Mouse (Mus musculus) cerebellum, postnatal 4 days (tissue): ENCODE measurements around the gene Rabggtb.

Source experiments
- DNase-seq, 2 experiments: peaks; one replicate each; pipeline ENCODE4 v3.0.0; 2022; ENCODE audit warnings: low spot score in 2 of 2, mixed read lengths in 1 of 2

Rabggtb gene

DNA sequence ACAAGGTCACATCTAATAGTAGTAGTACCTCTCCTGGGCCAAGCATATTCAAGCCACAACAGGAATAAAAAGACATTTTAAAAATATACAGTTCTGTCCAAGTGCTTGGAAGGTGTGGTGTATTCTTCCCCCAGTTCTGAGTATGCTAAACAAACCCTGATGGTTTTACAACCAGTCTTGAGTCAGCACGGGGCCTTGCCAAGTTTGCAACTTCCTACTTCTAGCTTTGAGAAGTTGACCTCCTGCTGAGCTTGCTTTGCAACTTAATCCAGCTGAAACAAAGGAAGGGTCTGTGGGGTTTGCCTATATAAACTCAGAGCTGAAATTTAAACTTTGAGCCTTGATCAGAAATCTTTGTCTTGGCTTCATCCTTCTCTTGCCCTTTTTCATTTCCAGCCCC is 4.4 kb upstream of the Rabggtb start:
- no peak for DNase-seq

DNA sequence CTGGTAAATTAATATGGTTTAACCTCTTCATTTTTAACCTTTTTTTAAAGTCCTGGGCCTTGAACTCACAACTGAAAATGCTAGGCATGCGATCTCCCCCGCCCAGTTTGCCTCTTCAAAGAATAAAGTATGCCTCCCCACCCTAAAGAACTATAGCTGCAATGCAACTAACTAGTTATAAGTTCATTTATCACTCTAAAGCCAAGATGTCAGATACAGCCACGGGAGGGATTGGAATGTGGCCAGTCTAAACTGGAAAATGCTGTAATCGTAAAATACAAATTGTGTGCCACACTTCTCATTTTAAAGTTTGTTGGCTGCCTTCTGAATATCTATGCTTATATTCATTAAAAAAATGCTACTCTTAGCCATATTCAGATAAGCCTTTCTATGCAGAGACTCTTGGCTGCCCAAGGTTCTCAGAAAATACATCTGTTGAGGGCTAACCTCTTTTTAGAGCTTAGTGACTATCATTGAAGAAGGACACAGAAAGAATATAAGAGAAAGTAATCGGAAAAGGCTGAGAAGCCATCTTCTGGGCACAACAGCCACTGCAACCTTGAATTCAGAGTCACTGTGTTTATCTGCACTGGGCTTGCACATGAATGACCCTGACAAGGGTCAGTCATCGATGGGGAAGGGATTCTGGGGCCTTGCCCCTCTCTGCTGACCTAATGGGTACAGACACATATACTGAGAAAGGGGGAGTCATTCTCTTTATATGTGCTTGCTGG is 868 bp upstream of the Rabggtb start:
- DNase-seq: no peak

DNA sequence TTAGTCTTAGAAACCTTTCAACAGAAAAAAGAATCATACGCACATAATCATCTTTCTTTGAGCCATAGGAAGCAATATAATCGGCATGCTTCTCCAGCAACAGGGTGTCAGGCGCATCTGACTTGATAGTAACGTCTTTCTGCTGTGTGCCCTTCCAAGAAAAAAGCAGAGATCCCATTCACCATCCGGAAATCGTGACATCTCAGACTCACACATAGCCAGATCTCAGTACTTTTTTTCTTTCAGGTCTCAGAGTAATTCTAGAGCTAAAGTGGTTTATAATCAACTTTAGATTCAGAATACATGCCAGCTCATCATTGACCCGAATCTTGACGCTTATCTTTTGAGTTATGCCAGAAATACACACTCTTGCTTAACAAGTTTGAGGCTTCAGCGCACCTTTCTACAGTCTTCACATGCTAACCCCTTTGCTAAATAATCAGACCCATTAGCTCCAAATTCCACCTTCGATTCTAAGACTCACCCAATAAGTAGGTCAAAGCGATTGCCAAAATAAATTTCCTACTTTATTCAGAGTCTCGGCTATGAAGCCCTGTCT is 848 bp downstream of the Rabggtb start:
- DNase-seq: no peak

DNA sequence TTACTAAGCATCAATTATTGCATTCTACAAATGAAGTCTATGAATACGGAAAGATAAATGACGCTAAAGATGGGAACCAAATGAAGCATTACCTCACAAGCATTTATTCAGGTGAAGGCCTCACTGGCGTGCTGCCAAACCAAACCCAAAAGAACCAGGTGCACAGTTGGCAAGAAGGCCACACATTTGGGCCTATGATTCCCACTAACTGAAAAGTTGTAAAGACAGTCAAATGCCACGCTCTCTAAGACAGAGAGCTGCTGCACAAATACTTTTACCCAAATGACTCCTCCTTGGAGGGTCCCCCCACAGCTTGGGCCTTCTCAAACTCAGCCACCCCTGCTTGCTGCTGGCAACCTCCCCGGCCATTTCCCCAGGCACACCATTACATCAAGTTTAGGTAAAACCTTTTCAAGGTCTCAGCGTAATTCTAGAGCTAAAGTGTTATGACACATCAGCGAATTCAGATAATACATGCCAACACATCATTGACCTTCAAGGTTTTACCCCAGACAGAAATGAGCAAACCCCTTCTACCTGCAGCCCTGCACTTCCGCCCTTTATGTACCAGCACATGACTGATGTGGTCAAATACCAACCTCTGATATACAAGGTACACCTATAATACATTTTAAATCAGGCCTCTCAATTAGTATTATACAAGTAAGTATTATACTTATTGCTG is 1.5 kb downstream of the Rabggtb start:
- DNase-seq: no peak

DNA sequence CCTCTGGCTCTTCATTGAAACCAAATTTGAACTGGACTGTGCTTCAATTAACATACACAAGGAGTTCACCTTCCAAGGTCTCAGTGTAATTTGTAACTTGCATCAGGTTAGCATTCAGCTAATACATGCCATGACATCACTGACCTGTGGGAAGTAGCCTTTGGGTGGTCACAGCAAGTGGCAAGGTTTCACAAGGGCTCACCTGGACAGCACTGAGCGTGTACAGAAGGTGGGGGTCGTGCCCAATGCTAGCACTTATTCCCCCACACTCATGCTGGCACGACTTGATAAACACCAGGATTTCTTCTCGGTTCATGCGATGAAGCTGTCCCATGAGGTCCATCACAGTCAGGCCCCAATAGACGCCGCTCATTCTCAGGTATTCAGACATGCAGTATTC is 2.3 kb downstream of the Rabggtb start:
- DNase-seq: no peak

DNA sequence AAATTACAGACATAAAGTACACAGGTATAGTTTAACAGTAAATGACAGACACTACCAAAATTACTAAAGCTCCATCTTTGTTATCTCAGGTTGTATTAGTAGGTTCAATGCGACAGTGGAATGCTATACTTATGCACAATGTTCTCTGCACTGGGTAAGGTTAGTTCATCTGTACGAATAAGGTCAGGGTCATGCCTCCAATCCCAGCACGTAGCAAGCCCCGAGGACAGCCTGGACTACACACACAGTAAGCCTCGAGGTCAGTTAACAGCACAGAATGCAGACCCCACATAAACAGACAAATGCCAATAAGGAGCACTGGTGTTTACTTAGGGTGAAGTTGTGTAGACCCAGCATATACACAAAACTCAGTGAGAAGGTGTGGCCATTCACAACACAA is 3.9 kb downstream of the Rabggtb start:
- DNase-seq: no peak

DNA sequence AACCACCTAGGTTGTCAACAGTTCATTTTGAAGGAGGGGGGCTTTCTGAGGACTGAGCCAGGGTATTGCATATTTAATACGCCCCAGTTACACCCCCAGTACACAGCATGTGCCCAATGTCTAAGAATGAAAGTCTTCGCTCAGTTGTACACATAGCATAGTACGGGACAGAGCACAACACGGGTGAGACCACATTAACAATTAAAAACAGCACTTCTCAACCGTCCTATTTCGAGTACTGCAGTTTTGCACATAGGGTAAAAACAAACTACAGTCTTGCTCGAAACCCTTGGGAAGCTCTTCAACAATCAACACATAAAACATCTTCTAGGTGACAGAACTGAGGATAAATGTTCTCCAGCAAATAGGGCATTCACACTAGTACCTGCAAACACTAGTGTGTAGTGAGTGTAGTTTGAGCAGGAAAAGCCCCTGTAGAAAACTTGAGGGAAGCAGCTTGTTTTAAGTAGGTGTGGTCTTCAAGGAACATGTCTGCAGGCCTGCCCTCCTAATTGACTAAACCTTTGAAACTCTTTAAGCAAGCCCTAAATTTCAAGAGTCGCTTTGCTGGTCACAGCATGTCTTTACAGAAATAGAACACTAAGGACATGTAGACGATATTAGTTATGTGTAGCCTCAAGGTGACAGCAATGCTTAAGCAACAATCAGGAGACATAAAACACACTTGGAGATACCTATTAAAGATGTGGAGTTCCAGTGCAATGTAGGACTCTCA is 6.5 kb downstream of the Rabggtb start, which contains the start of gene Msh4:
TSS of gene Msh4 (minus strand) at position 3 of the 736 bp plus-strand sequence.
- no peak for DNase-seq

DNA sequence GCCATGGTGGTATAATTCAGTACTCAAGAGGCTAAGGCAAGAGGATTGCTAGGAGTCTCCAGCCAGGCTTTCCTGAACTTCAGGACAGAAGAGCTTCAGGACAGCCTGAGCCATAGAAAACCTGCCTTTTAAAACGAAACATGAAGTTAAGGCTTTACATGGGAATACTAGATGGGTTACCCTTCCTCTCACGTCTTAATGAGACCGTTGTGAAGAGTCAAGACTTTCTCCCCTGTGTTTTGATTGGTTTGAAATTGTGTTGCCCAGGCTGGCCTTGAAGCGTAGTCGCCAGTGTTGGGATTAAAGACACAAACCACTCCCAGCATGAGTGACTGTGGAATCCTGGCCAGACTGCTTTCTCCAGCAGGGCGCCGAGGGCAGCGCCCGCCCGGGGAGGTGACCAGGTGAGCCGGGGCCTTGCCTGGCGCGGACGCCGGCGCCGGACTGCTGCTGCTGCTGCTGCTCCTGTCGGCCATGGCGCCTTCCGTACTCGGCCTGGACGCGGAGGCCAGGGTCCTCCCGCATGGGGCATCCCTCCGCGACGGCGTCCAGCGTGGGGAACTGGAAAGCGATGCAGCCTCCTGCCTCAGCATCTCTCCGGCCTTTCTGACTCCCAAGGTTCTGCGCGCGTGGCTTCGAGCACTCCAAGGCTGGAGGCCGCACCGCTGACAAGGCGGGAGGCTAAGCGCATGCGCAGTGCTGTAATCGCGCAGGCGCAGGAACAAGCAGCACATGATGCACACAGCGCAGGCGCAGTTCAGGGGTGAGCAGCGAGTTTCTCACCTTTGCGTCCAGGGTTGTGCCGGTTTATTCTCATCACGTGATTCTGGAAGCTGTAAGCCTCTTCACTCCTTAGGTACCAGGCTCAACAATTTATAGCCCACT is 7.3 kb downstream of the Rabggtb start:
- no peak for DNase-seq

DNA sequence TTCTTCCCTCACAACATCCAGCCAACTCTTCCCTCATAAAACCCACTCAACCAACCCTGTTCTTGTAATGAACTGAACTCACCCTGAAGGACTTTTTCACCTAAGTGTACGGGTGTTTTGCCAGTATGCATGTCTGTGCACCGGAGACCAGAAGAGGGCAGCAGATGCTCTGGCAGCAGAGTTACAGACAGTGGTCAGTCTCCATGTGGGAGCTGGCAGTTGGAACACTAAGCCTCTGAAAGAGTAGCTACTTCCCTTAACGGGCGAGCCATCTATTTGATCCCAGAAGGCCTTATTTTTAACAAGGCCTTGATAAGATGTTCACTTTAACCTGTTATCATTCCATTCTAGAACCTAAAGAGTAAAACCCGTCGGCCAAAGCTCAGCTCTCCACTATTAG is 8.2 kb downstream of the Rabggtb start:
- peak in 1 of 2 experiments; percentile 48 for DNase-seq

DNA sequence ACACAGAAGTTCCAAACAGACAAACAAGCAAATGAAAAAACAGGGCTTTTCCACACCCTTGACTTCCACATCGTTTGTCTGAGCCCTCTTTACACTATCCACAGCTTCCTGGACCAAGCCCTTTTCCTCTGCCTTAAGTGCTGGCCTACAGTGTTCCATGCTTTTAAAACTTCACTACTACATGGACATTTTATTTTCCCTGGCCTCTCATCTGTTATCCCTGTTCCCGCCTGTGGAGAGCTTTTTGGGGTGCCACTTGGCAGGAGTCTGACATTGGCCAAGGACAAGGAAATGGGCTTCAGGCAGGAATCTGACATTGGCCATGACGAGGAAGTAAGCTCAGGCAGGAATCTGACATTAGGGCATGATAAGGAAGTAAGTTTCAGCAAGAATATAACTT is 10.2 kb downstream of the Rabggtb start:
- DNase-seq: no peak

DNA sequence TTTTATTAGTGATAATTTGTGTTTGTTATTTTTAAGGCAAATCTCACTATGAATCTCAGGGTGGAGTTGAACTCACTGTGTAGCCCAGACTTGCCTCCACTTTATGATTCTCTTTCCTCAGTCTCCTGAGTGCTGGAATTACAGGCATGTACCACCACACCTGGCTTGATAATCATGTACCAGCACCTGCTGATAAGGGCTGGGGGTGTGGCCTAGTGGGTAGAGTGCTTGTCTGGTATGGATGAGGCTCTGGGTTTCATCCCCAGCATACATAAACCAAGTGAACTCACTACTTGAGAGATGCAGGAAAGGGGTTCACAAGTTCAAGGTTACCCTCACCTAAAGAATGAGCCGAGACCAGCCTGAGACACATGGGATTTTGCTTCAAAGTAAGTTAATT is 10.9 kb downstream of the Rabggtb start:
- no peak for DNase-seq

DNA sequence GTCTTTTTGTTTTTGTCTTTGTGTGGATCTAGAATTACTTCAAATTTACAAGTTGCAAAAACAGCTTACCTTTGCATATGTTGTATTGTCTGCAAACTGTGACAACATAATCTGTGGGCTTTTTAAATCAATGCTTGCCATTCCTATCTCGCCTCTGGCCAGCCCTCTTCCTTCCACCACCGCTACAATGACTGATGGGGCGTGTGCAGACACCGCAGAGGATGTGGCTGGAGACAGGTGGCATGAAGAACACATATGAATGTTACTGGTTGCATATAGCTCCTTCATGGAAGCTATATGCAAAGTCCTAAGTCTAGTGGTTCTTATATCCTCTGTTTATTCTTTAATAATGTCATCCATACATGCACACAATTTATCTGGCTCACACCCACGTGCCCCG is 15.6 kb downstream of the Rabggtb start:
- no peak for DNase-seq

DNA sequence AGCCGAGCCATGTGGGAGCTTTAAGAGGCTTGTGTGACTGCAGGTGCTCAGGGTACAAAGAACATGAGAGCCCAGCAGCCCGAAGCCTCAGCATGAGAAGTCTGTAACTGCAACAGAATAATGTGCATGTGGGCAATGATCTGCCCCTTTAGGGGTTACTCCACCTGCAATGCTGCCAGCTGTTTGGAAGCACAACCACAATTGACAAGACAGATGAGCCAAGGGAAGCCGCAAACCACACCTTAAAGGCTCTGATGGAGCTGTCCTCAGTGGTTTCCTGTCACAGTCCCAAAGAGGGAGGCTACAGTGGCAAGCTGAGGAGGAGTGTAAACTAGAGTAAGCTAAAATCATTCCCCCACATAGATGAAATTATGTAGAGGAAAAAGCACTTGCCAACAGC is 17.4 kb downstream of the Rabggtb start:
- no peak for DNase-seq

DNA sequence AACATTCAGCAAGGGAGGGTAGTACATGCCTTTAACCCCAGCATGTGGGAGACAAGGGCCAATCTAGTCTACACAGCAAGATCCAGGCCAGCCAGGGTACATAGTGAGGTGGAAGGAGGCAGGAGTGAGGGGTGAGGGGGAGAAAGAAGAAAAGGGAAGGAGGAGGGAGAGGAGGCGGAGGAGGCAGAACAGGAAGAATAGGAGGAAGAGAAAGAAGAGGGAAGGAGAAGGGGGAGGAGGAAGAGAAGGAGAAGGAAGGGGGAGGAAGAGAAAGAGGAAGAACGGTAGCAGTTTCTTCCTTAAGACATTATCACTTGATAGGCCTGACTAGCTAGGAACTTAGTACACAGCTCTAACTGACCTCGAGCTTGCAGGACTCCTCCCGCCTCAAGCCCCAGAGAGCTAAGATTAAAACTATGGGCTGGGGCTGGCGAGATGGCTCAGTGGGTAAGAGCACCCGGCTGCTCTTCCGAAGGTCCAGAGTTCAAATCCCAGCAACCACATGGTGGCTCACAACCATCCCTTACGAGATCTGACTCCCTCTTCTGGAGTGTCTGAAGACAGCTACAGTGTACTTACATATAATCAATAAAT is 23.5 kb downstream of the Rabggtb start:
- DNase-seq: no peak

DNA sequence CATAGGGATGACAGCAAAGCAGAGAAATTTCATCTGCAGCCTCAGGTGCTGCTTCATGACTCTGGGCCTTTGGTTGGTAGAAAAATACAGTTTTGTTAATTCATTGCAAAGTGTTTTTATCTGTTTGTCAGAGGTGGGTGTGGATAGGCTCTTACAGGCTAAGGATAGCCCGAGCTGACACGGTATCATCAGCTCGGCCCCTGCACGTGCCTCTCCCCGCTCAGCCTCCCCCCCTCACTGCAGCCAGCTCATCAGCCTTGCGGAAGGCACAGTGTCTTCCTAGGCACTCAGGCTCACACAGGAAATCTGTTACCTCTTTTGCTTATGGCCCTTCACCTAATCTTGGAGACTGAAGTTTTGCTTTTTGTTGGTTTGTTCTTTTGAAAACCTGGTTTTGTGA is 24.7 kb downstream of the Rabggtb start:
- no peak for DNase-seq

DNA sequence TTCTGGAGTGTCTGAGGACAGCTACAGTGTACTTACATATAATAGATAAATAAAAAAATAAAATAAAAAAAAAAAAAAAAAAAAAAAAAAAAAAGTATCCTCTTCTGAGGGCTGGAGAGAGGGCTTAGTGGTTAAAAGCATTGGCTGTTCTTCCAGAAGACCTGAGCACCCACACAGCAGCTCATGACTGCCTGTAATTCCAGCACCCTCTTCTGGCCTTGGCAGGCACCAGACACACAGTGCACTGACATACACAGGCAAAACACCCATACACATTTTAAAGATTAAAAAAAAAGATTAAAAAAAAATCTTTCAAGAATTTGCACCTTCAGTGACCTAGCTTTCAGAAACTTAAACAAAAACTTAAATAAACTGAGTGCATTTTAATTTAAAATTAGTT is 26.5 kb downstream of the Rabggtb start:
- DNase-seq: no peak

DNA sequence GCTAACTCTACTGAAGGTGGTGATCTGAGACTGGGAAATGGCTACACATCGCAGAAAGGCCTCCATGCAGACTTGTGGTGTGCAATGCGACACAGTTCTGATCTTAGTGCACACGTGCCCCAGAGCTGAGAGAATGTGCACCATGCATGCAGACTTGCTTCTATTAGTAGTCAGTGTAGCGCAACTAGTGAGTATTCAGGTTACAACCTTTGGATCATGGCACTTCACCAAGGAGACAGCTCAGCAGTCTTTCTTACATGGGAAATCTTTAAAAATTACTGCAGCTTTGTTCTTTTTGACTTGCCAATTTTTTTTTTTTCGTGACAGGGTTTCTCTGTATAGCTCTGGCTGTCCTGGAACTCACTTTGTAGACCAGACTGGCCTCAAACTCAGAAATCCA is 41.4 kb downstream of the Rabggtb start:
- no peak for DNase-seq

DNA sequence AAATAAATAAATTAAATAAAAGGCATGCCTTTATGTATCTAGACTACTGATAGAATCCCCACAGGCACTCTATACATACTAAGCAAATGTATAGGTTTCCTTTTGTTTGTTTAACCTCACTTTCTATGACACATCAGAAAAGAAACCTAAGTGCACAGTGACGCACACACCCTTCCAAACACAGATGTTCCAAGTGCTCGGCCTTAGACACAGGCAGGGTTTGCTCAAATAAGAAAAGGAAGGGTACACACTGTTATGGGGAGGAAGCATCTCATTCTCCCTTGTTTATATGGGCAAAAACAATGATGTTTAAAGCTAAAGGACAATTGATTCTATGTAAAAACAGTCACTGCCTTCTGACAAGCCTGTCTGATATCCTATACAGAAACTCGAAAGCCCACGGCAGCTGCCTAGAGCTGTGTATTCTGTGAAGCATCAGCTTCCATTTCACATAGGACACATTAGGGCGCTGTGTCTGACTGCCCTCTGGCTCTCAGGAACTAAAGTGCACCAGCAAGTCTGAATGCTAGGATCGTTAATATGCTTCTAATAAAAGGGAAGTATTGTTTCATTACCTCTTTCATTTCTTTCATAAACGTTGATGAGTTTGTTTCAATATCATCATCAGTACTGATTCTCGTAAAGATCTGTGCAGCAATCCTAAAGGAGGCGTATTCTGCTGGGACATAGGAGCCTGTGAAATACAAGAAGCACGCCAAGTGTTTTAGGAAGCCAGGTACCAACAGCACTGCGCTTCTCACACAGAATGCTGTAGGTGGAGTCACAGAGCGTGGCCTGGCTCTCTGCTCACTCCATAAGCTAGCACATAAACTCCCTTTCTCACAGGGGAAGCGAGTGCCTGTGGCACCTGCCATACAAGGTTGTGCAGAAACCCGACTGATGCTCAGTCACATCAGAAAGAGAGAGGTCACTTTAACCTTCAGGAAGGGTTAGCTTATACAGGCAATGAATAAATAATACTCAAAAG is 45.4 kb downstream of the Rabggtb start:
- DNase-seq: no peak

DNA sequence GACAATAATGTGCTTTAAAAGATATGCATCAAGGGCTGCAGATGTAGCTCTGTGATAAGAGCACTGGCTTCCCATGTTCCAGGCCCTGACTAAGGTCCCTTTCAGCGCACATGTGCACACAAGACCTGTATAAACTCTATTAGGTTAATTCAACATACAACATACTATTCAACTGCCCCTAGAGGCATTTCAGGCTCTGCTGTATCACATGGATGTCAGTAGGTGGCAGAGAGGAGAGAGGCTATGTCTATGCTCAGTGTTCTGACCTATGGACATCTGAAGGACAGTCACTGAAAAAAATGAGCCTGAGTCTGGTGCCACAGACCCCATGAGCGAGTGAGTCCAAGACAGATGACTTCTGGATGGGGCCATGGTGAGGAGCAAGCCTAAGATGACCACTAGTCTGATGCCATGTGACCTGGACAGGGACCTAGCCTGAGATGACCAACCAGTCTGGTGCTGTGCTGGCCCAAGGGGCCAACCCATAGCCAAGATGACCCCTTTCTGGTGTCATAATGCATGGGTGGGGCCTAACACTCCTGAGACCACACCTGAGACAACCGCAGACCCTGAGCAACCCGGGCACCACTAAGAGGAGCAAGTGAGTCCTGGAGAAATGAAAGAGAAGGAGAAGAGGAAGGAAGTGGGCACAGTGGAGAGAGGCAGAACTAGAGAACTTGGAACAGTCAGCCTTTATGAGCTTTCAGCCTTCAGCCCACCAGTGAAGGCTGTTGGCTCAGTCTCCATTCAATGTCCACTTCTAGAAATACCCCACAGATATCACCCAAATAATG is 48.0 kb downstream of the Rabggtb start:
- no peak for DNase-seq
